14 mouse cellular contexts compared by ENCODE assay signal in genomic region chr10:62321457-62321856, GRCm38 (mm10). TPM values are rescaled to one million over a fixed set of nuclear protein-coding genes. Genes with fewer than 3 reads are reported as not detected.
DNase-seq lines count a peak whose midpoint lies in the region; ATAC-seq and TF ChIP-seq lines count a peak whose summit lies in the region.
"Had no signal": no experiment of that assay in that cellular context is flagged by ENCODE, and none has a peak within 500 bp of the region (broad histone marks: within the 10 kb centered on the region; RNA-seq: fewer than 3 reads in every experiment).

No protein-coding gene starts in this region.

- H3K9me3 ChIP-seq in heart, postnatal 0 days (replicated peaks; ENCODE audit: control insufficient read depth, low read length): no peaks in the 10 kb centered on the region
- no peaks in the 10 kb centered on the region for H3K9me3 ChIP-seq in heart, embryonic 10.5 days
- no peaks in the 10 kb centered on the region for H3K9me3 ChIP-seq in liver, postnatal 0 days (ENCODE audit: low read length)
- H3K9me3 ChIP-seq in liver, embryonic 11.5 days (ENCODE audit: control insufficient read depth, low read length): no peaks in the 10 kb centered on the region
- H3K9me3 ChIP-seq in stomach, postnatal 0 days (ENCODE audit: control insufficient read depth, low read length): no peaks in the 10 kb centered on the region
- H3K9me3 ChIP-seq in hindbrain, embryonic 10.5 days: no peaks in the 10 kb centered on the region
- H3K9me3 ChIP-seq: forebrain, embryonic 13.5 days; heart, embryonic 13.5 days; kidney, embryonic 15.5 days; limb, embryonic 12.5 days; midbrain, embryonic 12.5 days had no signal

- TF ChIP-seq EP300 in heart, postnatal 0 days (IDR thresholded peaks at IDR 0.05; ENCODE audit: low read depth): no peak
- no peak for TF ChIP-seq EP300 in liver, postnatal 0 days (IDR thresholded peaks at IDR 0.05; ENCODE audit: low read depth)
- no peak for TF ChIP-seq EP300 in stomach, postnatal 0 days (optimal IDR thresholded peaks at IDR 0.05)

- H3K27ac ChIP-seq in heart, postnatal 0 days (ENCODE audit: low read depth): peak overlapping the region; percentile 6; the same call in 1 of the 2 replicates
- no peak overlapping the region for H3K27ac ChIP-seq in heart, embryonic 10.5 days
- no peak overlapping the region for H3K27ac ChIP-seq in liver, postnatal 0 days (ENCODE audit: low read depth)
- no peak overlapping the region for H3K27ac ChIP-seq in liver, embryonic 11.5 days (ENCODE audit: low read depth, low read length)
- no peak overlapping the region for H3K27ac ChIP-seq in stomach, postnatal 0 days (replicated peaks)
- no peak overlapping the region for H3K27ac ChIP-seq in hindbrain, embryonic 10.5 days
- H3K27ac ChIP-seq: forebrain, embryonic 13.5 days; heart, embryonic 13.5 days; kidney, embryonic 15.5 days; limb, embryonic 12.5 days; midbrain, embryonic 12.5 days had no signal

- no peaks in the 10 kb centered on the region for H3K27me3 ChIP-seq in heart, postnatal 0 days (ENCODE audit: control insufficient read depth, insufficient read depth, low read length)
- H3K27me3 ChIP-seq in heart, embryonic 10.5 days (ENCODE audit: insufficient read depth, poor library complexity, severe bottlenecking): no peaks in the 10 kb centered on the region
- H3K27me3 ChIP-seq in liver, postnatal 0 days (ENCODE audit: insufficient read depth, low read length): no peaks in the 10 kb centered on the region
- H3K27me3 ChIP-seq in liver, embryonic 11.5 days (replicated peaks; ENCODE audit: control insufficient read depth, insufficient read depth, low read length): no peaks in the 10 kb centered on the region
- no peaks in the 10 kb centered on the region for H3K27me3 ChIP-seq in stomach, postnatal 0 days (ENCODE audit: control insufficient read depth, insufficient read depth, low read length)
- H3K27me3 ChIP-seq in hindbrain, embryonic 10.5 days (ENCODE audit: insufficient read depth, poor library complexity, severe bottlenecking): no peaks in the 10 kb centered on the region
- H3K27me3 ChIP-seq: forebrain, embryonic 13.5 days; heart, embryonic 13.5 days; kidney, embryonic 15.5 days; limb, embryonic 12.5 days; midbrain, embryonic 12.5 days had no signal

- H3K4me1 ChIP-seq in heart, postnatal 0 days (ENCODE audit: control insufficient read depth, insufficient read depth): peaks cover 30% of the 10 kb centered on the region
- peaks cover 51% of the 10 kb centered on the region for H3K4me1 ChIP-seq in heart, embryonic 10.5 days
- H3K4me1 ChIP-seq in liver, postnatal 0 days (ENCODE audit: insufficient read depth): peaks cover 14% of the 10 kb centered on the region
- peaks cover 7% of the 10 kb centered on the region for H3K4me1 ChIP-seq in liver, embryonic 11.5 days (replicated peaks; ENCODE audit: control insufficient read depth, insufficient read depth, low read length)
- no peaks in the 10 kb centered on the region for H3K4me1 ChIP-seq in stomach, postnatal 0 days (replicated peaks; ENCODE audit: control insufficient read depth, insufficient read depth)
- H3K4me1 ChIP-seq in hindbrain, embryonic 10.5 days (replicated peaks): no peaks in the 10 kb centered on the region
- H3K4me1 ChIP-seq: midbrain, embryonic 12.5 days had no signal

- H3K9ac ChIP-seq in heart, postnatal 0 days (replicated peaks; ENCODE audit: low read depth, low read length): no peak overlapping the region
- H3K9ac ChIP-seq in liver, postnatal 0 days (replicated peaks): no peak overlapping the region
- no peak overlapping the region for H3K9ac ChIP-seq in liver, embryonic 11.5 days (ENCODE audit: low read depth, low read length)
- 0 out of 2 replicates have a peak overlapping the region, but pooled peaks have one; percentile 27 for H3K9ac ChIP-seq in stomach, postnatal 0 days (ENCODE audit: low read length)
- H3K9ac ChIP-seq: forebrain, embryonic 13.5 days; heart, embryonic 13.5 days; kidney, embryonic 15.5 days; limb, embryonic 12.5 days; midbrain, embryonic 12.5 days had no signal

- DNase-seq in heart, postnatal 0 days (ENCODE audit: low spot score): no peak
- DNase-seq in heart, embryonic 10.5 days (ENCODE audit: low spot score): no peak
- no peak for DNase-seq in liver, postnatal 0 days
- no peak for DNase-seq in liver, embryonic 11.5 days (ENCODE audit: low spot score)
- no peak for DNase-seq in stomach, postnatal 0 days (ENCODE audit: low spot score)
- DNase-seq in hindbrain, embryonic 10.5 days (ENCODE audit: low spot score): no peak
- DNase-seq: gastrocnemius, postnatal 36 days had no signal

- 50% methylated on average over 9 of the region's 9 CpGs for WGBS in heart, postnatal 0 days
- WGBS in heart, embryonic 10.5 days: 62% methylated on average over 9 of the region's 9 CpGs
- 63% methylated on average over 9 of the region's 9 CpGs for WGBS in liver, postnatal 0 days (ENCODE audit: insufficient replicate concordance)
- 75% methylated on average over 9 of the region's 9 CpGs for WGBS in liver, embryonic 11.5 days
- whole genome bisulfite sequencing in stomach, postnatal 0 days: 63% methylated on average over 9 of the region's 9 CpGs
- whole genome bisulfite sequencing in hindbrain, embryonic 10.5 days: 75% methylated on average over 9 of the region's 9 CpGs

- H3K4me3 ChIP-seq in heart, postnatal 0 days (ENCODE audit: low read depth, low read length): no peak overlapping the region
- H3K4me3 ChIP-seq in heart, embryonic 10.5 days: no peak overlapping the region
- no peak overlapping the region for H3K4me3 ChIP-seq in liver, postnatal 0 days (ENCODE audit: low read depth, low read length)
- H3K4me3 ChIP-seq in liver, embryonic 11.5 days (ENCODE audit: low read depth, low read length): no peak overlapping the region
- no peak overlapping the region for H3K4me3 ChIP-seq in stomach, postnatal 0 days (ENCODE audit: low read depth, low read length)
- no peak overlapping the region for H3K4me3 ChIP-seq in hindbrain, embryonic 10.5 days
- H3K4me3 ChIP-seq: forebrain, embryonic 13.5 days; heart, embryonic 13.5 days; kidney, embryonic 15.5 days; limb, embryonic 12.5 days; midbrain, embryonic 12.5 days had no signal

- TF ChIP-seq CTCF in heart, postnatal 0 days (IDR thresholded peaks at IDR 0.05; ENCODE audit: low read depth): peak; percentile 56
- TF ChIP-seq CTCF in liver, postnatal 0 days (IDR thresholded peaks at IDR 0.05; ENCODE audit: low read depth): peak; percentile 41
- peak; percentile 61 for TF ChIP-seq CTCF in stomach, postnatal 0 days (IDR thresholded peaks at IDR 0.05; ENCODE audit: low read depth)

- 0 out of 2 replicates have a peak, but pooled peaks have one; percentile 24 for ATAC-seq in heart, postnatal 0 days (ENCODE audit: insufficient read depth, low read depth)
- ATAC-seq in liver, postnatal 0 days: no peak
- no peak for ATAC-seq in liver, embryonic 11.5 days (replicated peaks; ENCODE audit: low FRiP score)
- ATAC-seq in granulocyte monocyte progenitor cell, adult 5-6 weeks (replicated peaks; ENCODE audit: poor library complexity, severe bottlenecking): 0 out of 2 replicates have a peak, but pooled peaks have one; percentile 38
- peak; percentile 46; the same call in 1 of the 2 replicates for ATAC-seq in stomach, postnatal 0 days (ENCODE audit: low FRiP score, low TSS enrichment)
- ATAC-seq: CD4-positive, CD25-positive, alpha-beta regulatory T cell, adult 4 months; forebrain, embryonic 13.5 days had no signal

- 0 out of 2 replicates have a peak, but pooled peaks cover 3% of the 10 kb centered on the region for H3K36me3 ChIP-seq in heart, postnatal 0 days (replicated peaks; ENCODE audit: control insufficient read depth, insufficient read depth, low read length)
- 0 out of 2 replicates have a peak, but pooled peaks cover 9% of the 10 kb centered on the region for H3K36me3 ChIP-seq in heart, embryonic 10.5 days
- no peaks in the 10 kb centered on the region for H3K36me3 ChIP-seq in liver, postnatal 0 days (replicated peaks; ENCODE audit: insufficient read depth, low read length)
- H3K36me3 ChIP-seq in liver, embryonic 11.5 days (ENCODE audit: control insufficient read depth, insufficient read depth, low read length): peaks cover 7% of the 10 kb centered on the region; the same call in 1 of the 2 replicates
- no peaks in the 10 kb centered on the region for H3K36me3 ChIP-seq in stomach, postnatal 0 days (ENCODE audit: control insufficient read depth, insufficient read depth, low read length)
- no peaks in the 10 kb centered on the region for H3K36me3 ChIP-seq in hindbrain, embryonic 10.5 days
- H3K36me3 ChIP-seq: kidney, embryonic 15.5 days; limb, embryonic 12.5 days; midbrain, embryonic 12.5 days had no signal

- H3K4me2 ChIP-seq in heart, postnatal 0 days (ENCODE audit: low read depth, low read length): no peak overlapping the region
- H3K4me2 ChIP-seq in liver, postnatal 0 days (ENCODE audit: low read depth, low read length): no peak overlapping the region
- no peak overlapping the region for H3K4me2 ChIP-seq in liver, embryonic 11.5 days
- H3K4me2 ChIP-seq in stomach, postnatal 0 days (replicated peaks; ENCODE audit: low read depth): no peak overlapping the region
- H3K4me2 ChIP-seq: forebrain, embryonic 13.5 days; heart, embryonic 13.5 days; kidney, embryonic 15.5 days; limb, embryonic 12.5 days; midbrain, embryonic 12.5 days had no signal

RNA-seq across cellular contexts. Expression of gene Hk1, which starts 58.3 kb away (rescaled TPM):
- 100.0 and 140 TPM in 2 replicates for total RNA-seq in heart, postnatal 0 days (2014; rRNA removed; ENCODE audit: low replicate concordance)
- 128 and 148 TPM in 2 replicates for polyA plus RNA-seq in heart, postnatal 0 days (2015; fragmentation: Nextera tagmentation; extraction: Ambion mirVana)
- 157 and 286 TPM in 2 replicates for polyA plus RNA-seq in heart, embryonic 10.5 days (2016; fragmentation: Nextera tagmentation; extraction: Ambion mirVana)
- 22.1 and 30.7 TPM in 2 replicates for polyA plus RNA-seq in liver, postnatal 0 days (2015; fragmentation: Nextera tagmentation; extraction: Ambion mirVana)
- 123 and 141 TPM in 2 replicates for polyA plus RNA-seq in liver, embryonic 11.5 days (2014; fragmentation: Nextera tagmentation; extraction: Ambion mirVana)
- total RNA-seq in granulocyte monocyte progenitor cell, adult 5-6 weeks (2014; fragmentation: Nextera tagmentation): 46.4 and 67.3 TPM in 2 replicates
- 72.6 and 73.2 TPM in 2 replicates for total RNA-seq in granulocyte monocyte progenitor cell, adult 5-6 weeks (2017)
- 35.6 and 36.5 TPM in 2 replicates for polyA plus RNA-seq in stomach, postnatal 0 days (2015; fragmentation: Nextera tagmentation; extraction: Ambion mirVana)
- 30.0 and 34.0 TPM in 2 replicates for polyA plus RNA-seq in hindbrain, embryonic 10.5 days (2016; fragmentation: Nextera tagmentation; extraction: Ambion mirVana)

Comparison
In these comparisons a context has a peak if more than half of its experiments do, and no peak if none do; other contexts are left out.
1. ATAC-seq: peak in heart, postnatal 0 days (single experiment), granulocyte monocyte progenitor cell, adult 5-6 weeks (single experiment) and stomach, postnatal 0 days (single experiment); none in liver, postnatal 0 days (single experiment) and liver, embryonic 11.5 days (single experiment).
2. Peak in every context shown above with its lines, with median percentiles within 50 percentile points of each other: CTCF ChIP-seq.